Mouse (Mus musculus) liver, embryonic 15.5 days (tissue): Measurements from ENCODE around the gene Chia1. TPM values are rescaled to one million over a fixed set of nuclear protein-coding genes. Genes with fewer than 3 reads are reported as not detected.
A peak's percentile ranks its signal among the peaks of the same experiment; 100 is the strongest.
"Not testable (repeated sequence)": the region's sequence is repeated elsewhere in the genome, so short reads cannot be mapped to it uniquely, and the experiment has no call there.

Source experiments
- ATAC-seq: fragments of 200-750 bp; cut with Nextera tagmentation; 2 replicates; pipeline ENCODE4 v1.8.0; 2017; ENCODE audit warnings: moderate number of reproducible peaks, mild to moderate bottlenecking, moderate library complexity; ENCODE audit not compliant: insufficient read depth
- H3K27ac ChIP-seq: fragments of 300-500 bp; sonication (generic); replicated peaks from 2 replicates; pipeline ENCODE4 v1.5.1; 2015; ENCODE audit warnings: mild to moderate bottlenecking, inconsistent platforms
- H3K27me3 ChIP-seq: fragments of 300-500 bp; sonication (generic); 2 replicates; pipeline ENCODE4 v1.6.1; 2015; ENCODE audit warnings: mild to moderate bottlenecking, inconsistent platforms
- H3K36me3 ChIP-seq: fragments of 300-500 bp; sonication (generic); replicated peaks from 2 replicates; pipeline ENCODE4 v1.6.1; 2015; ENCODE audit warnings: moderate library complexity, mild to moderate bottlenecking, inconsistent platforms
- H3K4me1 ChIP-seq: fragments of 300-500 bp; sonication (generic); replicated peaks from 2 replicates; pipeline ENCODE4 v1.6.1; 2015; ENCODE audit warnings: inconsistent platforms
- H3K4me2 ChIP-seq: fragments of 300-500 bp; sonication (generic); 2 replicates; pipeline ENCODE4 v1.6.1; 2015; ENCODE audit warnings: moderate library complexity, mild to moderate bottlenecking, inconsistent platforms
- H3K4me3 ChIP-seq: fragments of 300-500 bp; sonication (generic); replicated peaks from 2 replicates; pipeline ENCODE4 v1.5.1; 2015; ENCODE audit warnings: mild to moderate bottlenecking, inconsistent platforms
- H3K9ac ChIP-seq: fragments of 300-500 bp; sonication (generic); 2 replicates; pipeline ENCODE4 v1.6.1; 2015; ENCODE audit warnings: moderate library complexity, mild to moderate bottlenecking, inconsistent platforms
- H3K9me3 ChIP-seq: fragments of 300-500 bp; sonication (generic); replicated peaks from 2 replicates; pipeline ENCODE4 v1.6.1; 2016; ENCODE audit warnings: inconsistent platforms
- WGBS: fragments of 180-500 bp; shearing (Covaris S2); methylation state at CpG from one replicate; pipeline ENCODE4 v1.1.7; 2015; ENCODE audit warnings: mixed read lengths; ENCODE audit not compliant: insufficient replicate concordance; 5-methylcytosine and 5-hydroxymethylcytosine counted together
- polyA plus RNA-seq: library from polyadenylated mRNA; unstranded; fragments of >200 nt; fragmentation: Nextera tagmentation; extraction: Ambion mirVana; gene quantifications from 2 replicates; pipeline ENCODE4 v1.2.1, GENCODE M21; 2015

The Chia1 gene
- polyA plus RNA-seq, 1 experiment from 2014 or later, result not detected

DNA sequence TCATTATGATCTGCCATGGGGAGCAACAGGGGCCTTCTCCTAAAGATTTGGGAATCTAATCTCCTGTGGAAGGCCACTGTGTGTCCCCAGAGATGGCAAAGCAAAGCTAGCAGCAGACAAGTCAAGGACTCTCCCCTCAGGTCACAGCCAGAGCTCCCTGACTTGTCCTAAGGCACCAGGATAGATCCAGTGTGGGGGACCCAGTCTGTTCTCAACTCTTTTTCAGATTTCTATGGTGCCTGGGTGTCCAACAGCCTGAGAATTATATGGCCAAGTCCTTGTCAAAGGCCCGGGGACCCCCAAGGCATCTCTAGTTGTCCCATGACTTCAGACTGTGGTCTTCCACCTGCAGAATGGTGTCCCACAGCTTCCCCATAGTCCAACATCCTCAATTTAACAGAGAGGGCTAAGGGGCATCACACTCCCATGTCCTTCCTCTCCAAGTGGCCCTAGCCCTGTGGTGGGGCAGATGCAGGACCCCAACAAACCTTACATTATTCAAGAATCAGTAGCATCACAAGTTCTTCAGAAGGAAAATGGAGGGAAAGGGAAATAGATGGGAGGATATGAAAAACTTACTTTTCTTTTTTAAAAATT lies 58.2 kb downstream of the Chia1 start:
- Histone ChIP-seq H3K4me2 (no peak overlapping the region), H3K36me3 (no peaks in the 10 kb centered on the region), H3K4me3 (no peak overlapping the region), H3K27me3 (no peaks in the 10 kb centered on the region), H3K9ac (no peak overlapping the region), H3K4me1 (no peaks in the 10 kb centered on the region), H3K27ac (no peak overlapping the region), H3K9me3 (peaks cover 3% of the 10 kb centered on the region; the same call in 1 of the 2 replicates)
- ATAC-seq, result peak; percentile 25; the same call in 1 of the 2 replicates
- WGBS, result 61% methylated on average over 1 of the region's 1 CpGs

DNA sequence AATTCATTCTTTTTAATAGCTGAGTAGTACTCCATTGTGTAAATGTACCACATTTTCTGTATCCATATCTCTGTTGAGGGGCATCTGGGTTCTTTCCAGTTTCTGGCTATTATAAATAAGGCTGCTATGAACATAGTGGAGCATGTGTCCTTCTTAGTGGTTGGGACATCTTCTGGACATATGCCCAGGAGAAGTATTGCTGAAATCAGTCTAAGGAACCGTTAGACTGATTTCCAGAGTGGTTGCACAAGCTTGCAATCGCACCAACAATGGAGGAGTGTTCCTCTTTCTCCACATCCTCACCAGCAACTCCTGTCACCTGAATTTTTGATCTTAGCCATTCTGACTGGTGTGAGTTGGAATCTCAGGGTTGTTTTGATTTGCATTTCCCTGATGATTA lies 59.5 kb downstream of the Chia1 start:
- not testable (repeated sequence) for H3K9ac ChIP-seq, H3K36me3 ChIP-seq, ATAC-seq, H3K27me3 ChIP-seq, H3K4me1 ChIP-seq, H3K4me3 ChIP-seq, H3K27ac ChIP-seq, H3K9me3 ChIP-seq, H3K4me2 ChIP-seq
- WGBS, result 38% methylated on average over 2 of the region's 2 CpGs

DNA sequence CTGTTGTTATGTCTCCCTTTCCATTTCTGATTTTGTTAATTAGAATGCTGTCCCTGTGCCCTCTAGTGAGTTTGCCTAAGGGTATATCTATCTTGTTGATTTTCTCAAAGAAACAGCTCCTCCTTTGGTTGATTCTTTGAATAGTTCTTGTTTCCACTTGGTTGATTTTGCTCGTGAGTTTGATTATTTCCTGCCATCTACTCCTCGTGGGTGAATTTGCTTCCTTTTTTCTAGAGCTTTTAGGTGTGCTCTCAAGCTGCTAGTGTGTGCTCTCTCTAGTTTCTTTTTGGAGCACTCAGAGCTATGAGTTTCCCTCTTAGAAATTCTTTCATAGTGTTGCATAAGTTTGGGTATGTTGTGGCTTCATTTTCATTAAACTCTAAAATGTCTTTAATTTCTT lies 61.9 kb downstream of the Chia1 start:
- H3K27ac ChIP-seq, H3K36me3 ChIP-seq, H3K4me2 ChIP-seq, H3K27me3 ChIP-seq, H3K9me3 ChIP-seq, ATAC-seq, H3K4me1 ChIP-seq, H3K9ac ChIP-seq, H3K4me3 ChIP-seq: not testable (repeated sequence)
- 33% methylated on average over 2 of the region's 2 CpGs for WGBS

DNA sequence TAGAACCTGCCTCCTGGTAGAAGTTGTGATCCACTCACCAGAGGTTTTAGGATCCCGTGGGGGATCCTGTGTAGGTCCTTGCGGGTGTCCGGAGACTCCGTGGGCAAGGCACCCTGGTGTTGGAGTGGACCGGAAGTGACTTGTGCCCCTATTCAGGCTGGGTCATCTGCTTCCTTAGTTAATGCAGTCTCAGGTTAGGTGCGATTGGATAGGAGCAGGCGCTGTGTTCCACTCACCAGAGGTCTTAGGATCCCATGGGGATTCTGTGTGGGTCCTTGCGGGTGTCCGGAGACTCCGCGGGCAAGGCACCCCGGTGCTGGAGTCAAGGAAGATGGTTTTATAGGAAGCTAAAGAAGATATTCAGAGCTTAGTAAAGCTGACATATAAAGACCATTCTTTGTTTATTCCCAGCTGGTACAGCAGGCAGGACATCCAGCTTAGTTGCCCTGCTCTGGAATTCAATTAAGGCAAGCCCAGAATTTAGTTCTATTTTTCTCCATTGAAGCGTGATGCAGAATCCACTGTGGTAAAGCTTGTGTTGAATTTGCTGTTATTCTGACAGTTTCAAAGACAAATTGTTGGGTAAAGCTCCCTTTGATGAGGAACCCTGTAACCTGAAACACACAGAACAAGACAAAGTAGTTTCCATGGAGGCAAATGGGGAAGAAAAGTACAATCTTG lies 64.6 kb downstream of the Chia1 start:
- ATAC-seq, result no peak
- WGBS, result 72% methylated on average over 13 of the region's 13 CpGs

More for the DNA sequence above, 64.6 kb downstream of the Chia1 start:
- H3K9me3 ChIP-seq, result no peaks in the 10 kb centered on the region
- no peaks in the 10 kb centered on the region for H3K36me3 ChIP-seq
- no peak overlapping the region for H3K4me2 ChIP-seq
- no peaks in the 10 kb centered on the region for H3K4me1 ChIP-seq
- H3K4me3 ChIP-seq, result no peak overlapping the region
- H3K9ac ChIP-seq, result no peak overlapping the region
- no peaks in the 10 kb centered on the region for H3K27me3 ChIP-seq
- H3K27ac ChIP-seq, result no peak overlapping the region

Other genes starting within 250 kb of the Chia1 start
- gene Adora3, start 242.4 kb upstream of the Chia1 start, polyA plus RNA-seq, result 0.64 and 0.82 TPM in 2 replicates
- 0.24 TPM in 1 of 2 replicates, not detected in the other for gene Tmigd3, start 242.3 kb upstream of the Chia1 start, polyA plus RNA-seq
- 3.2 and 3.5 TPM in 2 replicates for gene I830077J02Rik, start 180.6 kb upstream of the Chia1 start, polyA plus RNA-seq
- 39.8 and 41.1 TPM in 2 replicates for gene Wdr77, start 153.9 kb upstream of the Chia1 start, polyA plus RNA-seq
- gene Atp5f1, start 153.1 kb upstream of the Chia1 start, polyA plus RNA-seq, result 286 and 308 TPM in 2 replicates
- gene Ovgp1, start 139.5 kb upstream of the Chia1 start, polyA plus RNA-seq, result 0.36 and 0.74 TPM in 2 replicates
- gene Pifo, start 98.6 kb upstream of the Chia1 start, polyA plus RNA-seq, result not detected in 2 replicates
- 0.10 and 0.24 TPM in 2 replicates for gene Chil5, start 80.4 kb upstream of the Chia1 start, polyA plus RNA-seq
- gene Chil3, start 54.3 kb downstream of the Chia1 start, polyA plus RNA-seq, result 12.1 and 24.7 TPM in 2 replicates
- gene Chil4, start 106.3 kb downstream of the Chia1 start, polyA plus RNA-seq, result not detected in 2 replicates